Mouse (Mus musculus) embryonic facial prominence, embryonic 10.5 days (tissue): ENCODE results near the gene Fntb. TPM values are rescaled to one million over a fixed set of nuclear protein-coding genes. Genes with fewer than 3 reads are reported as not detected.
A peak's percentile ranks its signal among the peaks of the same experiment; 100 is the strongest.

Experiments
- DNase-seq: peaks from one replicate; pipeline ENCODE4 v3.0.0-alpha.2; 2017; ENCODE audit warnings: low spot score
- H3K27ac ChIP-seq: fragments of 300-500 bp; sonication (generic); replicated peaks from 2 replicates; pipeline ENCODE4 v1.5.1; 2016; ENCODE audit warnings: mild to moderate bottlenecking
- H3K27me3 ChIP-seq: fragments of 300-500 bp; sonication (generic); replicated peaks from 2 replicates; pipeline ENCODE4 v1.6.1; 2016; ENCODE audit warnings: low read depth, mild to moderate bottlenecking; ENCODE audit not compliant: poor library complexity, severe bottlenecking
- H3K36me3 ChIP-seq: fragments of 300-500 bp; sonication (generic); replicated peaks from 2 replicates; pipeline ENCODE4 v1.6.1; 2016; ENCODE audit warnings: mild to moderate bottlenecking, moderate library complexity
- H3K4me1 ChIP-seq: fragments of 300-500 bp; sonication (generic); 2 replicates; pipeline ENCODE4 v1.6.1; 2016
- H3K4me3 ChIP-seq: fragments of 300-500 bp; sonication (generic); 2 replicates; pipeline ENCODE4 v1.5.1; 2016; ENCODE audit warnings: mild to moderate bottlenecking, moderate library complexity
- H3K9me3 ChIP-seq: fragments of 300-500 bp; sonication (generic); 2 replicates; pipeline ENCODE4 v1.6.1; 2016; ENCODE audit warnings: mild to moderate bottlenecking
- WGBS: fragments of 180-500 bp; shearing (Covaris S2); methylation state at CpG from one replicate; pipeline ENCODE4 v1.1.7; 2016; 5-methylcytosine and 5-hydroxymethylcytosine counted together
- polyA plus RNA-seq: library from polyadenylated mRNA; unstranded; fragments of >200 nt; fragmentation: Nextera tagmentation; extraction: Ambion mirVana; gene quantifications from 2 replicates; pipeline ENCODE4 v1.2.1, GENCODE M21; 2016

Fntb gene
- polyA plus RNA-seq, 1 experiment from 2014 or later, result 50.4 TPM

- H3K27me3 ChIP-seq, result no peaks in the 10 kb centered on the region
- no peak overlapping the region for H3K27ac ChIP-seq
- H3K36me3 ChIP-seq, result peaks cover 98% of the 10 kb centered on the region
- no peak overlapping the region for H3K4me3 ChIP-seq
- 73% methylated on average over 2 of the region's 2 CpGs for WGBS
- H3K4me1 ChIP-seq, result 0 out of 2 replicates have a peak, but pooled peaks cover 8% of the 10 kb centered on the region
- H3K9me3 ChIP-seq, result no peaks in the 10 kb centered on the region
- DNase-seq, result no peak
These were observed 177.1 kb downstream of the Fntb start for GRCm38 (mm10) chr12:76942476-76942875.

GRCm38 (mm10) chr12:76943046-76943445 lies 177.7 kb downstream of the Fntb start:
- no peaks in the 10 kb centered on the region for H3K9me3 ChIP-seq
- 0 out of 2 replicates have a peak, but pooled peaks cover 8% of the 10 kb centered on the region for H3K4me1 ChIP-seq
- no peaks in the 10 kb centered on the region for H3K27me3 ChIP-seq
- peaks cover 98% of the 10 kb centered on the region for H3K36me3 ChIP-seq
- no peak overlapping the region for H3K27ac ChIP-seq
- H3K4me3 ChIP-seq, result no peak overlapping the region
- DNase-seq, result no peak
- 85% methylated on average over 3 of the region's 3 CpGs for WGBS

GRCm38 (mm10) chr12:76943466-76943865 lies 178.1 kb downstream of the Fntb start:
- DNase-seq, result no peak
- 0 out of 2 replicates have a peak, but pooled peaks cover 8% of the 10 kb centered on the region for H3K4me1 ChIP-seq
- H3K9me3 ChIP-seq, result no peaks in the 10 kb centered on the region
- H3K27me3 ChIP-seq, result no peaks in the 10 kb centered on the region
- 94% methylated on average over 6 of the region's 6 CpGs for whole genome bisulfite sequencing
- peaks cover 98% of the 10 kb centered on the region for H3K36me3 ChIP-seq
- no peak overlapping the region for H3K4me3 ChIP-seq
- H3K27ac ChIP-seq, result no peak overlapping the region

- H3K36me3 ChIP-seq, result peaks cover 98% of the 10 kb centered on the region
- DNase-seq, result no peak
- H3K27ac ChIP-seq, result no peak overlapping the region
- 94% methylated on average over 3 of the region's 3 CpGs for WGBS
- H3K9me3 ChIP-seq, result no peaks in the 10 kb centered on the region
- no peak overlapping the region for H3K4me3 ChIP-seq
- 0 out of 2 replicates have a peak, but pooled peaks cover 5% of the 10 kb centered on the region for H3K4me1 ChIP-seq
- no peaks in the 10 kb centered on the region for H3K27me3 ChIP-seq
These were observed 182.1 kb downstream of the Fntb start for GRCm38 (mm10) chr12:76947487-76947886.

GRCm38 (mm10) chr12:76948185-76948584 lies 182.8 kb downstream of the Fntb start:
- 89% methylated on average over 2 of the region's 2 CpGs for WGBS
- Histone ChIP-seq H3K9me3 (no peaks in the 10 kb centered on the region), H3K36me3 (peaks cover 99% of the 10 kb centered on the region), H3K27ac (no peak overlapping the region), H3K4me1 (no peaks in the 10 kb centered on the region), H3K27me3 (no peaks in the 10 kb centered on the region), H3K4me3 (no peak overlapping the region)
- no peak for DNase-seq

- Histone ChIP-seq H3K4me3 (no peak overlapping the region), H3K27me3 (no peaks in the 10 kb centered on the region), H3K36me3 (peaks cover 100% of the 10 kb centered on the region), H3K9me3 (no peaks in the 10 kb centered on the region), H3K4me1 (no peaks in the 10 kb centered on the region), H3K27ac (no peak overlapping the region)
- WGBS, result 87% methylated on average over 3 of the region's 3 CpGs
- no peak for DNase-seq
These were observed 183.4 kb downstream of the Fntb start for GRCm38 (mm10) chr12:76948781-76949180.

GRCm38 (mm10) chr12:76950330-76950729 lies 184.9 kb downstream of the Fntb start:
- no peak for DNase-seq
- Histone ChIP-seq H3K27me3 (no peaks in the 10 kb centered on the region), H3K4me1 (no peaks in the 10 kb centered on the region), H3K36me3 (peaks cover 99% of the 10 kb centered on the region), H3K4me3 (no peak overlapping the region), H3K9me3 (no peaks in the 10 kb centered on the region), H3K27ac (no peak overlapping the region)
- WGBS, result 90% methylated on average over 5 of the region's 5 CpGs

- 74% methylated on average over 2 of the region's 2 CpGs for WGBS
- peaks cover 95% of the 10 kb centered on the region for H3K36me3 ChIP-seq
- DNase-seq, result no peak
These were observed 188.5 kb downstream of the Fntb start for GRCm38 (mm10) chr12:76953750-76954363.

GRCm38 (mm10) chr12:76954698-76955423 lies 189.5 kb downstream of the Fntb start:
- Histone ChIP-seq H3K27ac (no peak overlapping the region), H3K27me3 (no peaks in the 10 kb centered on the region), H3K4me1 (no peaks in the 10 kb centered on the region), H3K4me3 (no peak overlapping the region), H3K9me3 (no peaks in the 10 kb centered on the region), H3K36me3 (peaks cover 95% of the 10 kb centered on the region)
- 88% methylated on average over 10 of the region's 10 CpGs for WGBS
- DNase-seq, result no peak

More at GRCm38 (mm10) chr12:76953750-76954363, 188.5 kb downstream of the Fntb start:
- no peaks in the 10 kb centered on the region for H3K27me3 ChIP-seq
- H3K4me1 ChIP-seq, result no peaks in the 10 kb centered on the region
- no peak overlapping the region for H3K27ac ChIP-seq
- H3K4me3 ChIP-seq, result no peak overlapping the region
- no peaks in the 10 kb centered on the region for H3K9me3 ChIP-seq

GRCm38 (mm10) chr12:76957688-76958087 lies 192.3 kb downstream of the Fntb start:
- Histone ChIP-seq H3K4me1 (peaks cover 12% of the 10 kb centered on the region), H3K4me3 (no peak overlapping the region), H3K36me3 (peaks cover 71% of the 10 kb centered on the region), H3K27me3 (no peaks in the 10 kb centered on the region), H3K27ac (no peak overlapping the region), H3K9me3 (no peaks in the 10 kb centered on the region)
- WGBS, result 89% methylated on average over 5 of the region's 5 CpGs
- no peak for DNase-seq

- peak overlapping the region; percentile 96 for H3K4me3 ChIP-seq
- no peaks in the 10 kb centered on the region for H3K27me3 ChIP-seq
- peaks cover 36% of the 10 kb centered on the region for H3K36me3 ChIP-seq
- H3K9me3 ChIP-seq, result no peaks in the 10 kb centered on the region
- peak overlapping the region; percentile 87 for H3K27ac ChIP-seq
- H3K4me1 ChIP-seq, result peaks cover 27% of the 10 kb centered on the region
- no peak for DNase-seq
- 6% methylated on average over 45 of the region's 45 CpGs for WGBS
These were observed 195.9 kb downstream of the Fntb start for GRCm38 (mm10) chr12:76961052-76961931.
